Mouse (Mus musculus): Measurements from ENCODE around the gene Oprm1. TPM values are rescaled to one million over a fixed set of nuclear protein-coding genes. Genes with fewer than 3 reads are reported as not detected.

The Oprm1 gene
- total RNA-seq (2014; rRNA removed), result 10.4 and 12.3 TPM in 2 replicates
- 0.78 and 2.4 TPM in 2 replicates for polyA plus RNA-seq (2015; fragmentation: Nextera tagmentation; extraction: Ambion mirVana)

GRCm38 (mm10) chr10:6758206-6758605 is at the start of gene Oprm1:
Gene Oprm1 (plus strand): TSS chr10:6758506.
- WGBS, result 95% methylated on average over 3 of the region's 3 CpGs

GRCm38 (mm10) chr10:6717181-6717948 is 40.9 kb upstream of the Oprm1 start:
- DNase-seq (no peak), ATAC-seq (no peak)
- H3K27ac ChIP-seq (ENCODE audit: low read depth, low read length), result no peak overlapping the region
- no peak for TF ChIP-seq CTCF (IDR thresholded peaks at IDR 0.05; ENCODE audit: low read depth)
- H3K9me3 ChIP-seq (ENCODE audit: low read length), result no peaks in the 10 kb centered on the region
- H3K4me3 ChIP-seq (ENCODE audit: low read depth, low read length), result no peak overlapping the region
- H3K27me3 ChIP-seq (ENCODE audit: insufficient read depth, low read length), result no peaks in the 10 kb centered on the region
- H3K4me1 ChIP-seq (ENCODE audit: insufficient read depth), result no peaks in the 10 kb centered on the region
- 86% methylated on average over 4 of the region's 4 CpGs for WGBS
- no peak overlapping the region for H3K9ac ChIP-seq
- no peaks in the 10 kb centered on the region for H3K36me3 ChIP-seq (ENCODE audit: insufficient read depth)
- H3K4me2 ChIP-seq (ENCODE audit: low read depth), result no peak overlapping the region

More at GRCm38 (mm10) chr10:6758206-6758605, at the start of gene Oprm1:
- Histone ChIP-seq H3K4me3 (ENCODE audit: low read depth, low read length) (no peak within 1 kb of the TSS), H3K9me3 (ENCODE audit: low read length) (no peaks in the 10 kb centered on the region), H3K36me3 (ENCODE audit: insufficient read depth) (no peaks in the 10 kb centered on the region), H3K9ac (no peak within 1 kb of the TSS), H3K27ac (ENCODE audit: low read depth, low read length) (no peak within 1 kb of the TSS), H3K27me3 (ENCODE audit: insufficient read depth, low read length) (no peaks in the 10 kb centered on the region), H3K4me1 (ENCODE audit: insufficient read depth) (no peaks in the 10 kb centered on the region), H3K4me2 (ENCODE audit: low read depth) (no peak within 1 kb of the TSS)
- DNase-seq, result no peak
- no peak for ATAC-seq
- no peak for TF ChIP-seq CTCF (IDR thresholded peaks at IDR 0.05; ENCODE audit: low read depth)

GRCm38 (mm10) chr10:6723765-6724164 is 34.5 kb upstream of the Oprm1 start:
- Histone ChIP-seq H3K4me2 (ENCODE audit: low read depth) (no peak overlapping the region), H3K27ac (ENCODE audit: low read depth, low read length) (no peak overlapping the region), H3K36me3 (ENCODE audit: insufficient read depth) (no peaks in the 10 kb centered on the region), H3K4me1 (ENCODE audit: insufficient read depth) (no peaks in the 10 kb centered on the region), H3K27me3 (ENCODE audit: insufficient read depth, low read length) (no peaks in the 10 kb centered on the region), H3K9me3 (ENCODE audit: low read length) (no peaks in the 10 kb centered on the region), H3K4me3 (ENCODE audit: low read depth, low read length) (no peak overlapping the region), H3K9ac (no peak overlapping the region)
- no peak for TF ChIP-seq CTCF (IDR thresholded peaks at IDR 0.05; ENCODE audit: low read depth)
- 50% methylated on average over 1 of the region's 1 CpGs for WGBS
- DNase-seq (peak; percentile 14), ATAC-seq (peak; percentile 61; the same call in 1 of the 2 replicates)

GRCm38 (mm10) chr10:6728469-6728868 is 29.8 kb upstream of the Oprm1 start:
- no peak overlapping the region for H3K9ac ChIP-seq
- H3K4me3 ChIP-seq (ENCODE audit: low read depth, low read length), result no peak overlapping the region
- no peaks in the 10 kb centered on the region for H3K9me3 ChIP-seq (ENCODE audit: low read length)
- no peak overlapping the region for H3K4me2 ChIP-seq (ENCODE audit: low read depth)
- ATAC-seq (no peak), DNase-seq (no peak)
- no peaks in the 10 kb centered on the region for H3K27me3 ChIP-seq (ENCODE audit: insufficient read depth, low read length)
- peak; percentile 15 for TF ChIP-seq CTCF (IDR thresholded peaks at IDR 0.05; ENCODE audit: low read depth)
- H3K27ac ChIP-seq (ENCODE audit: low read depth, low read length), result no peak overlapping the region
- H3K36me3 ChIP-seq (ENCODE audit: insufficient read depth), result no peaks in the 10 kb centered on the region
- no peaks in the 10 kb centered on the region for H3K4me1 ChIP-seq (ENCODE audit: insufficient read depth)
- WGBS, result 94% methylated on average over 3 of the region's 3 CpGs

DNA sequence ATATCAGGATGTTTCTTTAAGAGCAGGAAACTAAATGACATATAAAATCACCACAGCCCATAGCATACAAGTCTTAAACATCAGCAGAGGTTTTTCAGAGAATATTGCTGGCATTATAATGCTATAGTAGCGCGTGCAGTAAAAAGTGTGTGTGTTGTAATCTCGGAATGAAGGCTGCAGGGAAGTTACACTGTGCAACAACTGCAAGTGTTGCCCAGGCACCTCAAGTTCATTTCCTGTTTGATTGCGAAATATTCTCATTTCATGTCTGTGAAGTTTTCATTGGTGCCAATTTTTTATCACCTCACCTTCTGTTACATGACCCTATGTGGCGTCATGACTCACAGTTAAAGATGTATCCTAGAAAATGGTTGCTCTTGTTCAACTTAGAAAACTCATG is 4.9 kb upstream of the Oprm1 start:
- no peaks in the 10 kb centered on the region for H3K4me1 ChIP-seq (ENCODE audit: insufficient read depth)
- DNase-seq (no peak), ATAC-seq (no peak)
- H3K36me3 ChIP-seq (ENCODE audit: insufficient read depth), result no peaks in the 10 kb centered on the region
- TF ChIP-seq CTCF (IDR thresholded peaks at IDR 0.05; ENCODE audit: low read depth), result no peak
- no peaks in the 10 kb centered on the region for H3K27me3 ChIP-seq (ENCODE audit: insufficient read depth, low read length)
- no peak overlapping the region for H3K4me2 ChIP-seq (ENCODE audit: low read depth)
- no peaks in the 10 kb centered on the region for H3K9me3 ChIP-seq (ENCODE audit: low read length)
- H3K4me3 ChIP-seq (ENCODE audit: low read depth, low read length), result no peak overlapping the region
- no peak overlapping the region for H3K9ac ChIP-seq
- H3K27ac ChIP-seq (ENCODE audit: low read depth, low read length), result no peak overlapping the region
- 92% methylated on average over 5 of the region's 5 CpGs for WGBS

GRCm38 (mm10) chr10:6761287-6761811 is 3.0 kb downstream of the Oprm1 start, which contains the start of gene Gm10945:
Gene Gm10945 (minus strand): TSS chr10:6761761.
- Histone ChIP-seq H3K27ac (ENCODE audit: low read depth, low read length) (no peak within 1 kb of the TSS), H3K4me1 (ENCODE audit: insufficient read depth) (no peaks in the 10 kb centered on the region), H3K9ac (no peak within 1 kb of the TSS), H3K27me3 (ENCODE audit: insufficient read depth, low read length) (no peaks in the 10 kb centered on the region), H3K4me2 (ENCODE audit: low read depth) (no peak within 1 kb of the TSS), H3K9me3 (ENCODE audit: low read length) (no peaks in the 10 kb centered on the region), H3K4me3 (ENCODE audit: low read depth, low read length) (no peak within 1 kb of the TSS), H3K36me3 (ENCODE audit: insufficient read depth) (no peaks in the 10 kb centered on the region)
- TF ChIP-seq CTCF (IDR thresholded peaks at IDR 0.05; ENCODE audit: low read depth), result no peak
- no peak for ATAC-seq
- WGBS, result 91% methylated on average over 2 of the region's 2 CpGs
- DNase-seq, result no peak

All from forebrain, postnatal 0 days (tissue).